Mouse (Mus musculus): ENCODE data around the gene Susd6.
"Not testable (repeated sequence)": the region's sequence is repeated elsewhere in the genome, so short reads cannot be mapped to it uniquely, and the experiment has no call there.

The Susd6 gene

DNA sequence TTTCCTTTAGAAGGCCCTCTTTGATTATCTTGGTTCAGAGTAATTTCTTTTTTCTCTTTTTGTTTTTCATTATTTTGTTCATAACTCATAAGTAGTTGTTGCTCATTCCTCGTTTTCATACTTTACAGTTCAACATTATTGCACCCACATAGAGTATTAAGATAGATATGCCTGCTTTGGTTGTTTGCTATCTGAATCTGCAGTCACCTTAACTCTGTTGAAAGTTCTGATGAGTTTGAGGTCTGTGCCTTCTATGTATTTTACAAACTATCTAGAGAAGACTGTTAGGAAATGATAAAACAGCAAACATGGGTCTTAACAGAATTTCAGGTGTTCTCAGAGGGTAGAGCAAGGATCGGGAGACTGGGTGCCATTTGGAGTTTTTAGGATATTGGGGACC is 23.1 kb downstream of the Susd6 start:
- DNase-seq (ENCODE audit: low read depth, low spot score), result no peak

DNA sequence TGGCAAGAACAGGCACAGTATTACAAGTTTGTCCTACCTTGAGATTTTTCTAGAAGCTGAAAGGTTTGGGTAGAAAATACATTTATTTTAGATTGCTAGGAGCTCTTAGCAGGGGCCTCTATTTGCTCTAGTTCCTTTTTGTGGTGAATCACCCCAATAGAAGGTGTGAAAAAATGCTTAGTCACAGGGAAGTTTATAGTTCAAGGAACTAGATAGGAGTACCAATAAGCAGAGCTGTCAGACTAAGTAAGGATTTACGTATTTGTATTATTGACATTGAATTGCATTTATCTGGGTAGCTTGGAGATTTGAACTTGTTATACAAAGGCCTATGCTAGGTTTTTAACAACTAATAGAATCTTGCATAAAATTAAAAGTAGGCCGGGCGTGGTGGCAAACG is 23.6 kb downstream of the Susd6 start:
- no peak for DNase-seq (ENCODE audit: low read depth, low spot score)

DNA sequence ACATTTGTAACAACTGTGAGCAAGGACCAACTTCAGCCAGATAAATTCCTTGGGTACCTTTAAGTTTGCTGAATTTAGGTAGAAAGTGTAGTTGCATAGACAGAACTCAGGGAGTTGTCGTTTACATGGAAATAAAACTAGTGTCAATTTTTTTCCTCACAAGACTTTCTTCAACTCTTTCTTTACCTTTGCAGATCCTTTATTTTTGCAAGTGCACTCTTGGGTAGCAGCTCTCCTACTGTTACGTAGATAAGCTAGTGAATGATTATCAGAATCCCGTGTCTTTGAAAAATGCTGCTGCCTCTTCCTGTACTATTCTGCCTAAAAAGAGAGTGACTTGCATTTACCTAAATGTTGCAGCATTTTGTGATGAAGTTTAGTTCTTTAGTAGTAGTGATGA is 24.2 kb downstream of the Susd6 start:
- no peak for DNase-seq (ENCODE audit: low read depth, low spot score)

DNA sequence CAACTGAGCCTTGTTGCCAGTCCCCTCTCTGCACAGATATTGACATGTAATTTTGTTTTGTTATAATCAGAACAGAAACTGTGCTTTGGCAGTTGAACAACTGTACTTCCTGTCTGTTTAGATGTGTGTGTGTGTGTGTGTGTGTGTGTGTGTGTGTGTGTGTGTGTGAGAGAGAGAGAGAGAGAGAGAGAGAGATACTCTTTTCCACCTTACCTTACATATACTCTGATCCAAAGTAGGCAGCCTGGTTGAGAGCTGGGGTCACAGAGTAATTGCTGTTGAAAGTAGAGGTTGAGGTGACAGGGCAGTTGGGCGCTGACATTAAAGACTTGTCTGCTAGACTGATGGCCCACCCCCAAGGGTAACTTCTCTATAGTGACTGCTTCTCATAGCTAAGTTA is 25.0 kb downstream of the Susd6 start:
- DNase-seq (ENCODE audit: low read depth, low spot score), result no peak

DNA sequence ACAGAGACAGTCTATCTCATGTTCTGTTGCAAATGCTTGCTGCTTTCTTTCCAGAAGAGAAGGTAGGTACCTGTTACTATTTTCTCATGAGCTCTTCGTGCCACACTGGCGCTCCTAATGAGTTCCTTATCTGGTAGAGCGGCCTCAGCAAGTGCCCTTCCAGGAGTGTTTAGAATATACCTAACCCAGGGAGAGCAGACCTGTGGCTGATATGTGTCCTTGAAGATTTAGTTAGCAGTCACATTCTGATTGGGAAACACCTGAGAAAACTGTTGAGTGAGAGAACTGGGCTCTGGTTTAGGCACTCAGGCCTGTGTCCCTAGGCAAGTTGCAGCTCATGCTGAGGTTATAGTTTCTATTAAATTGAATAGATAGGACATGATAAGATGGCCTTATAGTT is 25.6 kb downstream of the Susd6 start:
- DNase-seq (ENCODE audit: low read depth, low spot score), result no peak

DNA sequence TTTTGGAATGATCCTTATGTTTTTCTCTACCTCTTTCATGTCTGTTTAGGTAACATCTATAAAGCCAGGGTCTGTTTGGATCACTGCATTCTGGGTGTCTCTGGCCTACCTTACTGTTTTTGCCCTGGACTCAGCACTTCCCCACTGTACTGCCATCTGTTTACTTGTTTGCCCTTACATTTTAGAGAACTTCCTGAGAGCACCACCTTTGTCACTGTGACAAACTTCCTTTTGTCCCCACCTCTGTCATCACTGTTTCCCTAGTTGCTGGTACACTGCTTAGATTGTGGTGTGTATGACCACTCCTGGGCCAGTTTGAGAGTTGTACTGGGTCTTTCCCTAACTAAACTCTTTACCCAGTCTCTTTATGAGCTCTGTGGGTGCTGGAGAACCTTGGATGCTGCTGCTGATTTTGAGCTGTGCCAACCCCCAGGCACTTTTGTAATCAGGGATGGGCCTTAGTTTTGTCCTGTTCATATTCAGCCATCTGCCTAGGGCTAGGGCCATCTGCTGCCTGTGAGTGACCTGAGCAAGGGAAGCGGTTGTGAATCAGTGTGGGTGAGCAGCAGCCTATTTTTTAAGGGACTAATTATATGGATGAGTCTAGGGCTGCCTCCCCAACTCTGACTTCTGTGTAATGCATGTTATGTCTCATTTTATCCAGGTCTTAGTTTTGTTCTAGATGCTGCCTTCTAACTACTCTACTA is 26.2 kb downstream of the Susd6 start:
- DNase-seq (ENCODE audit: low read depth, low spot score), result no peak

DNA sequence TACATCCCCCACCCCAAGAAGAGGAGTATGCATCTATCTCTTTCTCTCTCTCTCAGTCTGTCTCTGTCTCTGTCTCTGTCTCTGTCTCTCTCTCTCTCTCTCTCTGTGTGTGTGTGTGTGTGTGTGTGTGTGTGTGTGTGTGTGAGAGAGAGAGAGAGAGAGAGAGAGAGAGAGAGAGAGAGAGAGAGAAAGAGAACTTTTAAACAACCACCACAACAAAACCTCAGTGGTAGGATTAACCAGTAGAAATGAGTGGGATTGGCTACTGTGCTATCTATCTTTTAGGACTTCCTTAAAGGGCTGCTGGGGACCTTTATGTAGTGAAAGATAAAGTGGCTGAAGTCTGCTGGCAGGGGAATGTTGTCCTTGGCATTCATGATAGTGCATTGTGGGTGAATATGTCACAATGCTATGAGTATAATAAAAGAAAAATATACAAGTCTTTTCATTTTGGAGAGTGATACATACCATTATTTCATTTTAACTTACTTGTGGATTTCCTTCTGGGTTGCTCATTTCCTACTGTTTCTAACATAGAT is 27.5 kb downstream of the Susd6 start:
- DNase-seq (ENCODE audit: low read depth, low spot score), result no peak

DNA sequence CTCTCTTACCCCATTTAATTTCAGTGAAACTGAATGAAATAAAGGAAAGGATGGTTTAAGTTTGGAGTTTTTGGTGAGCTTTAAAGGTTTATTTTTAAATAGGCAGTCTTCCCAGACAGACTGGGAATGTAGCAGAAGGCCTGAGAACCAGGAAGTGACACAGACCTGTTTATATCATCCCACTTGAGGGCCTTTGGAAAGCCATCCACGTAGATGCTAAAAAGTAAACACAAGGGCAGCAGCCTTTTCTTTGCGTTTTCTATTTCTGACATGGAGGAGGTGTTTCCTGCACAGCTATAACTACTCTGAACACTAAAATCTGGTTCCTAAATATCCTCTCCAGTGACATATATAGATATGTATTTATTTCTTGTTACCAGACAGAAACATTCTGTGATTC is 28.7 kb downstream of the Susd6 start:
- not testable (repeated sequence) for DNase-seq (ENCODE audit: low read depth, low spot score)

DNA sequence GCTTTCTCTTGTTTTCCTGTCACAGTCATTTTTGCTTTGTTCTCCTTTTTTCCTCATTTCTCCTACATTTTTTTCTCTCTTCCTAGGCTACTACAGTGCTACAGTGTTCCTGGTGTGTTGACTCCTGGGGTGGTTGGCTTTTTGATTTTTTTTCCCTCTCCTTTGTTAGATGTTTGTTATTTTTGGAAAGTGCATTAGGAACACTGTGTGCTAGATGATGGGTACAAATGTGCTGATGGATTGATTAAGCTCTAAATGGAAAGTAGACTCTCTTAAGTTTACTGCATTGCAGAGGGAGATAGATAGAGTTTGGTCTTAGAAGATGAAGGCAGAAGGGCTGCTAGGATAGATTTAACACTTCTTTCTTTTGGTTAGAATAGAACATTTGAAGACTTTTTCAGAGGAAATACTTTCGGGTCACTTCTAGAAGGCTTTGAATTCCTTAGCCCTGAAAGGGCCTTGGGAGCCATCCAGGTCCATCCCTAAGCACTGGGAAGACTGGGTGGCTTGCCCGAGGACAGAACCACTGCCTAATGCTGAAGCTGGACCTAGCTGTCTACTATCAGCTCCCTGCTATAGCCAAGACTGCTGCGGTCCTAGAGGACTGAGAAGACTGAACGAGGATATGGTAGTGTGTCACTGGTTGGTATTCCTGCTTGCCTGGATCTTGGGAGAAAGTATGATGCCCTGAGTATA is 31.1 kb downstream of the Susd6 start:
- DNase-seq (ENCODE audit: low read depth, low spot score), result no peak

DNA sequence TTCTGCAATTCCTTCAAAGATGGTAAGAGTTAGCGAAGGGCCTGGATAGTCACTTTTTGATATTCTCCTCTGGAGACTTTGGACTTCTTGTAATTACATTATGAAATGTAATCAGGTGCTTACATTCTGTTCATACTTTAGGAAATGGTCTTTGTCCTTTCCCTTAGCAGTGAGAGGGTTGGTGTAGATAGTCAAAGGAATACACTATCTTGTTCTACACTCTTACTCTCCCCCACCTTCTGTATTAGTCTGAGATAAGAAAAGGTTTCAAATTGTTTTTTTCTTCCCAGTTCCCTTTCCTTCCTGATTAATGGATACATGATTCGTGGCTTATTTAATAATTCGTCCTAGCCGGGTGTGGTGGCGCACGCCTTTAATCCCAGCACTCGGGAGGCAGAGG is 32.2 kb downstream of the Susd6 start:
- DNase-seq (ENCODE audit: low read depth, low spot score), result no peak

DNA sequence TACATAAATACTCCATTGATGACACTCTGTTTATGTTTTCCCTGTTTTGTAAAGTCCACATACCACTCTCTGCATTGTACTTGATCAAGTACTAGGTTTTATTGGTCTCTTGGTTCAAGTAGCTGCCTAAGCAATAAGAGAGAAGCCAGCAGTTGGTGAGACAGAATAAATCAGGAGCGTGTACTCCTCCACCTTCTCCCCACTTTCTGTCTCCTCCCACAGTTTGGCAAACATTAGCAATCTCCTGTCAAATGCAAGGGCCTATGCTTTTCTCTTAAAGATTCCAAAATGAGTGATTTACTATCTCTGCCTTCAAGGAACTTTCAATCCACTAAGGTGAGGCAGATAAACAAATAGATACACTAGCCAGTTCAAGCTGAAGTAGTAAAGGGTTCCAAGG is 33.9 kb downstream of the Susd6 start:
- no peak for DNase-seq (ENCODE audit: low read depth, low spot score)

DNA sequence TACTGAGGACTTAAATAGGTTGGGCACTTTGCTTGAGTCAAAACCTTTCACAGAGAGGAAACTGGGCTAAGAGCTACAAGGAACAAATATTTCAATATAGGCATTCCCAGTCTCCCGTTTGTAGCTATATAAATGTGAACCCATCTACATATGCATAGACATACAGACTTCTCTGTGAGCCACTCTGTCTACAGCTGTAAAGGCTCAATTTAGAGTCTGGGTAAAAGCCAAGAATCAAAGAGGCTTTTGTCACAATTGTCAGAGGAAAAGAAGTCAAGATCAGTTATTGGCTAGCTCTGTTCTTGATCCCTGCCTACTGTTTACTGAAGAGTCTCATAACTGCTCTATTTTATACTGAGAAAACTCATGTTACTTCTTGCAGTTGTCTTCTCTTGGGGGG is 36.1 kb downstream of the Susd6 start:
- no peak for DNase-seq (ENCODE audit: low read depth, low spot score)

DNA sequence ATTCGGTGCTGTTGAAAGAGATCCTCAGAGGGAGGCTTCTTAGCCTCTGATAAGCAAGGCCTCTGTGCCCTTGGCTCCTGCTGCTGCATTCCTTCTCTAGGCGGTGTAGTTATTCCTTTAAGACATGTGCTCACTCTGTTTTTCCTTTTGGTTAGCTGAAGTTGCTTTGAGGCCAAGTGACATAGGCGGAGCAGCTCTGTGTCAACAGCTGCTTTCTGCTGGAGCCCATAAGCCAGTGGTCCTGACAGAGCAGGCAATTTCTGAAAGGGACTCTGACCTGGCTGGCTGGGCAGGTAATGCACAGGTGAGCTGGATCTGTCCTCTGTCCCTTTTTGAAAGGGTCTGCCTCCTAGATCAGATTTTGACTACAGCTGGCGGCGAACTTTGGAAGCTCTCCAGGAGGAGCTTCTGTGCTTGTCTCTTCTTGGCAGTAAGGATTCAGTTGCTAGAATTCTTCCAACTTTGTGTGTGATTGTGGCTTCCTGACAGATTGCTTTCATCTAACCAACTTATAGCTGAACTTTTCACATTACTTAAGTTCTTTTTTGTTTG is 37.2 kb downstream of the Susd6 start:
- DNase-seq (ENCODE audit: low read depth, low spot score), result no peak

DNA sequence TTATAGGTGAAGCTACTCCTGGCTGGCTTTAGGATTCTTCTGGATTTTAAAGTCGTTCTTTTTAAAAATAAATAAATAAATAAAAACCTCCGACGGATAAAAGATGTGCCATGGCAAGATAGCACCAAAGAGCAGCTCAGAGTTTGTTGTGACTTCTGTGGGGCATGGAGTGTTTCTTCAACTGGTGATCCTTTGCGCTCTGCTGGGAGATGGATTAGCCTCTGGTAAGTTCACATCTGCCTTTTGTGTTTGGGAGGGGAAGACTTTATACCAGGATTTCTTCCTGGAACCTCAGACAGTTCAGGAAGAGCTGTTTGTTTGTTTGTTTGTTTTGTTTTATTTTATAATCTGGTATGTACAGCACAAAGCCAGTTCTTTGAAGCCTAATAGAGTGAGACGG is 37.7 kb downstream of the Susd6 start:
- no peak for DNase-seq (ENCODE audit: low read depth, low spot score)

DNA sequence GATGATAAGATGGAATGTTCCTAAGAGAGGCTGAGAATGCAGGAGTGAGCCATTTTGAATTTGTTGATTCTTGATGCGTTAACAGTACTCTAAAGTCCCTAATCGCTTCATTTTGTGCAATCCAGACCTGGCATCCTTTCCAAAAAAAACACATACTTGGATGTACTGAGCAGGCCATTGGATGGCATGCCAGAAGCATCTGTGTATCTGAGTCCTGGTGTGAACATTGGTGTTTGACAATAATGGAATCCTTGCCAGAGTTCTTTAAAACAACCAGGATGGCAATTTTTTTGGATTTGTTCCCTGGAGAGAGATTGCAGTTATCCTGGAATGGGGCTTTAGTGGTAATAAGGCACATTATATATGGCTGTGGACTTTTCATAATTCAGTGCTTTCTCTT is 38.6 kb downstream of the Susd6 start:
- no peak for DNase-seq (ENCODE audit: low read depth, low spot score)

DNA sequence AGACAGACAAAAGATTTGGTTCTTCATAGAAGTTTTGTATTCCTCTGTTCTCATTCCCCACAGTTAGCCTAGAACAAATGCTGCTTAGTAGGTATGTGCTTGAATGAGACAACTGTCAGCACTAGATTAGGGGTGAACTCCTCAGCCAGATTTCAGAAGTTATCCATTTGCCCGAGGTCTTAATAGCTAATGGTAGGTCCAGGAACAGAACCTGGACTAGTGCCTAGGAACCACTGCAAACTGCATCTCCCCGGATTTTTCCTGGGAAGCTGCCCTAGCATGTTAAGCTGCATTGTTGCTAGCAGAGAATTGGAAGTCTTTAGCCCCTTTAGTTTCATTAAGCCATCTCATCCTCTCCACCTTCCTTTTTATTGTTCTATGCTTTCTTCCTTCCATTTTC is 39.9 kb downstream of the Susd6 start:
- DNase-seq (ENCODE audit: low read depth, low spot score), result no peak

DNA sequence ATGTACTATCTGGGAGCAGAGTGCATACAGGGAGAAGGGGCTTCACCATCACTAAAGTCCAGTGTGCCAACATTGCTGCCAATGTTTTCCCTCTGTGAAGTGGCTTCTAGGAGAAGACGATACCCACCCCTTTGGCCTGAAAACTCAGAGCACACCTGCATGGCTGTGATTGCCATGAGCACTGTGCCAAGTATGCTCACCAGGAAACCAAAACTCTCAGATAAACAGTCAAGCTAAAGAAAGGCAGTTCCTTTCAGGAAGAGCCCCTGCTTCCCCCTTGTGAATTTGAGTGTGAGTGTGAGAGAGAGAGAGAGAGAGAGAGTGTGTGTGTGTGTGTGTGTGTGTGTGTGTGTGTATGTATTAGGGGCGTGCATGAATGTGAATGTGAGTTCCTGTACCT is 40.5 kb downstream of the Susd6 start:
- no peak for DNase-seq (ENCODE audit: low read depth, low spot score)

DNA sequence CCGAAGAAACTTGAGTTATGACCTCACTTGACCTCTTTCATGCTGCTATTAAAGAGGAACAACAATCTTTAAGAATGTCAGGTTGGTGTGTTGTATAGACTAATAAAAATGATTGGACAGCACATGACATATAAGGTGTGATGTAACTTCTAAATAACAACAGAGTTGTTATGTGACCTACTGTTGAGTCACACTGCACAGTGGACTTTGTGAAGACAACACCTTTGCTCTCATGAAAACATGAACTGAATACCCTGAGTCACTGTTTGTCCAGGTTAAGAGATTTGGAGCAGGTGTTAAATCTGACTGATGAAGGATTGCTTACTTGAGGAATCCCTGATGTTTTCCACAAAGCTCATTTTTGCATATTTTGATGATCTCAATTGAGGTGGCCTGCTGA is 42.0 kb downstream of the Susd6 start:
- DNase-seq (ENCODE audit: low read depth, low spot score), result no peak

DNA sequence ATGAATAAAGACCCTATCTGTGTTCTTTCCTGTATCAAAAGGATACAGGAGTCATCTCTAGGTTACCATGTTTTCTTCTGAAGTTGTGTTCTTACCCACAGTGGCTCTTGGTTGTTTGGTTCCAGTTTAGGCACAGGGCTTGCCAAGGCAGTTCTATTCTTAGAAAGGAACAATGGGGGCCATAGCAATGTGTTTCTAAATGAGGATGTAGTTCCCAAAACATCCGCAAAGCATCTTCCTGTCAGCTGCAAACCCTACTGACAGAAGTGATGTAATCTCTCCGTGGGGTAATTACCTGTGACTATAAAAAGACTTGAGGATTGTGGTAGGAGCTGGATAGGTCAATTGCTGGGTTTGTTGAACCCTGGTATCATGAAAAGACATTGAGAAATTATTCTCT is 43.2 kb downstream of the Susd6 start:
- DNase-seq (ENCODE audit: low read depth, low spot score), result no peak

DNA sequence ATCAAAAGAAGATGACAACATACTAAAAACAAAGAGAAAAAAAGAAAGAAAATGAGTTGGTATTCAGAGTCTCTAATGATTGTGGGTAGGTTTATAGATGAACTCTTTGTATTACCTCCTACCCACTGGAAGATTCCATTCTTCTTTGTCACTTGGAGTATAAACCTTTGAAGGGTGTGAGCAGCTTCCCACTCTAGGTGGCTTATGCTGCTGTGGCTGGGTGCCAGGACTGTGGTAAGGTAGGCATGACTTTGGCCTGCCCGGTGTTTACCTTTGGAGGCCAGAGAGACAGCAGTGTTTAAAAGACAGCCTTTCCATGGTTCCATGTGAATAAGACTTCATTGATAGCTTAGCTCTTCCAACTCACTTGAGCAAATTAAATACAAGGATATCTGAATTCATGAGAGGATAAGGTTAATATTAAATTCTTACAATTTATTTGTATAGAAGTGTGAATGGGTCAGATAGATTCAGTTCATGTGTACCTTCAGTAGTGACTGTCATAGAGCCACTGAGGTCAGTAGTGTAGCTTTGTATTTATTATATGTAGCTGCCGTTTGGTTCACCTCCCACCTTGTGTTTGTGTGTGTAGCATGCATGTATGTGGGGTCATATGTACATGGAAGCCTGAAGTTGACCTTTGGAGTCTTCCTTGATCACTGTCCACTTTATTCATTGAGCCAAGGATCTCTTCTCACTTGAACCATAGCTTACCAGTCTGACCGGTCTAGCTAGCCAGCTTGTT is 44.0 kb downstream of the Susd6 start:
- DNase-seq (ENCODE audit: low read depth, low spot score), result no peak

DNA sequence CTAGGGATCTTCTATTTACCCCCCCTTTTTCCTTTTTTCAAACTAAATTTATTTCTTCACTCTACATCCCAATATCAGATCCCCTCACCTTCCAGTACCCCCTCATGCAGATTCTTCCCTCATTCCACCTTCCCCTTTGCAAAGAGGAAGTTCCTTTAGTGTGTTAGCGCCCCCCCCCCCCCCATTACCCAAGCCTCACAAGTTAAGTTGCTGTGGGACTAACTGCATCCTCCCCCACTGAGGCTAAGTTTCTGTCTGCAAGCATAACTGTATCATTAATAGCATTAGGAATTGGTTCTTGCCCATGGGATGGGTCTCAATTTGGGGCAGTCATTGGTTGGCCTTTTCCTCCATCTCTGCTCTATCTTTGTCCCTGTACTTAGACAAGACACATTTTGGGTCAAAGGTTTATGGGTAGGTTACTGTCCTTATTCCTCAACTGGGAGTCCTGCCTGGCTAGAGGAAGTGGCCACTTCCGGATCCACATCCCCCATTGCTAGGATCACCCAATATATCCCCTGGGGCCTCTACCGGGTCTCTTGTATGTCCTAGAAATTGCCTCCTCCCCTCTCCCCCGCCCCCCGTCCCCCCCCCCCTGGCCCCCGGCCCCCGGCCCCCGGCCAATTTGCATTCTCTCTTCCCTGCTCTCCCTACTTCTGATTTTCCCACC is 44.7 kb downstream of the Susd6 start:
- DNase-seq (ENCODE audit: low read depth, low spot score), result no peak

DNA sequence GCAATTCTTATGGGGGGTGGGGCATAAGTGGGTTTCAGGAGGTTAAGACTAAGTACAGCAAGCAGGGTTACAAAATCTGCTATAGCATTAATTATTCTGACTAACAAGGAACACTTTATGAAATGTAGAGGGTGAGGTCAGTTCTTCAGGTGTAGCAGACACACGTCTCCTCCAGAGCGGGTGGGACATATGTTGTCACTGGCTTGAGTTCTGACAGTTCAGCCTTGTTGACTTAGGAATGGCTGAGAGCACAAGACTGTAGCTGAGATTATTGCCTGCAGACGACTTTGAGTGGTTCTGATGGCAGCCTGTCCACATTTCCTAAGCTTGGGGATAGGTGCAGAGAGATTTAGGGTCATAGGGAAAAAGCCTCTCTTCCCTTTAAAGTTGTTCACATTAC is 47.3 kb downstream of the Susd6 start:
- no peak for DNase-seq (ENCODE audit: low read depth, low spot score)

Data from c-Kit-negative CD71-positive TER-119-positive erythroid progenitor cells, embryonic 14.5 days (primary cell).